Mouse (Mus musculus) embryonic stem cell, embryonic (primary cell): Measurements from ENCODE around the gene Atxn2l.

Experiments
- CTCF ChIA-PET, 4 experiments: fragments of 300-600 bp in 2 of 4; fragments of 350-600 bp in 2 of 4; sonication (Branson Sonifier 250); formaldehyde crosslinking; loops; one replicate each; lab custom pipeline; 2022; ENCODE audit warnings: inconsistent platforms in 2 of 4; lab: Charles Lee
- POLR2A ChIA-PET, 4 experiments: fragments of 300-600 bp in 2 of 4; fragments of 350-600 bp in 2 of 4; sonication (Branson Sonifier 250); formaldehyde crosslinking; loops; one replicate each; lab custom pipeline; 2022; ENCODE audit warnings: antibody characterized with exemption in 4 of 4, inconsistent platforms in 1 of 4; lab: Charles Lee

Atxn2l gene

GRCm38 (mm10) chr7:126473470-126474086, 29.7 kb downstream of the Atxn2l start:
- POLR2A ChIA-PET: interaction anchor here in 3 of 4 experiments (0.7 to 7.2 kb wide), 13 partner anchors 9 to 96 kb away, joined by 3 to 62 read pairs (median 11); partner anchors contain the start of genes Atp2a1 (in 1 of the 3), Eif3c (in 1 of the 3), Rabep2 (in 1 of the 3) and Spns1 (in 1 of the 3)
- CTCF ChIA-PET: interaction anchor here in 1 of 4 experiments (3.6 kb wide), 1 partner anchor 74 kb away, joined by 13 read pairs; no protein-coding TSS in a partner anchor

GRCm38 (mm10) chr7:126472713-126473112, 30.5 kb downstream of the Atxn2l start:
- ChIA-PET CTCF (no interaction called here), POLR2A (interaction anchor here in 2 of 4 experiments (0.7 to 7.2 kb wide), 6 partner anchors 8 to 45 kb away, joined by 3 to 62 read pairs (median 20); partner anchors contain the start of gene Atp2a1 (in 1 of the 2))

- ChIA-PET CTCF (interaction anchor here in 1 of 4 experiments (0.8 kb wide), 1 partner anchor 73 kb away, joined by 3 read pairs; no protein-coding TSS in a partner anchor), POLR2A (interaction anchor here in 2 of 4 experiments (0.7 to 7.2 kb wide), 6 partner anchors 7 to 45 kb away, joined by 3 to 62 read pairs (median 20); partner anchors contain the start of gene Atp2a1 (in 1 of the 2))
Measured at GRCm38 (mm10) chr7:126472306-126472705, 30.9 kb downstream of the Atxn2l start.

GRCm38 (mm10) chr7:126471853-126472252, 31.4 kb downstream of the Atxn2l start:
- CTCF ChIA-PET: interaction anchor here in 1 of 4 experiments (0.8 kb wide), 1 partner anchor 73 kb away, joined by 3 read pairs; no protein-coding TSS in a partner anchor
- POLR2A ChIA-PET: interaction anchor here in 2 of 4 experiments (2.3 to 7.2 kb wide), 3 partner anchors 8 to 30 kb away, joined by 7 to 62 read pairs (median 61); partner anchors contain the start of gene Atp2a1 (in 1 of the 2)

GRCm38 (mm10) chr7:126471361-126471760, 31.9 kb downstream of the Atxn2l start:
- POLR2A ChIA-PET: interaction anchor here in 1 of 4 experiments (2.3 to 7.2 kb wide), 2 partner anchors 8 to 11 kb away, joined by 7 to 62 read pairs; partner anchors contain the start of gene Atp2a1
- CTCF ChIA-PET: interaction anchor here in 1 of 4 experiments (0.8 kb wide), 1 partner anchor 72 kb away, joined by 3 read pairs; no protein-coding TSS in a partner anchor

- ChIA-PET POLR2A (no interaction called here), CTCF (no interaction called here)
Measured at GRCm38 (mm10) chr7:126470077-126470476, 33.2 kb downstream of the Atxn2l start.

GRCm38 (mm10) chr7:126467834-126468627, 35.2 kb downstream of the Atxn2l start:
- ChIA-PET CTCF (interaction anchor here (0.6 to 1.8 kb wide), 22 partner anchors 7 to 232 kb away, joined by 3 to 13 read pairs (median 4); partner anchors contain the start of genes Nfatc2ip (in 1 of the 4), Sh2b1 (in 1 of the 4) and Spns1 (in 1 of the 4)), POLR2A (interaction anchor here in 2 of 4 experiments (0.7 to 2.0 kb wide), 10 partner anchors 10 to 196 kb away, joined by 3 to 7 read pairs (median 4); no protein-coding TSS in a partner anchor)

GRCm38 (mm10) chr7:126467271-126467670, 36.0 kb downstream of the Atxn2l start:
- POLR2A ChIA-PET: interaction anchor here in 2 of 4 experiments (0.7 to 7.6 kb wide), 15 partner anchors 8 to 195 kb away, joined by 3 to 62 read pairs (median 4); partner anchors contain the start of genes Sh2b1 (in 1 of the 2) and Tufm (in 1 of the 2)
- CTCF ChIA-PET: interaction anchor here (0.6 to 1.8 kb wide), 23 partner anchors 8 to 233 kb away, joined by 3 to 13 read pairs (median 3); partner anchors contain the start of genes Nfatc2ip (in 1 of the 4), Sh2b1 (in 1 of the 4) and Spns1 (in 1 of the 4)

GRCm38 (mm10) chr7:126466707-126467106, 36.5 kb downstream of the Atxn2l start:
- ChIA-PET POLR2A (interaction anchor here in 3 of 4 experiments (0.6 to 7.6 kb wide), 18 partner anchors 8 to 158 kb away, joined by 3 to 62 read pairs (median 4); partner anchors contain the start of genes Sh2b1 (in 3 of the 3) and Tufm (in 1 of the 3)), CTCF (interaction anchor here (0.5 to 1.8 kb wide), 24 partner anchors 9 to 143 kb away, joined by 3 to 8 read pairs (median 3); partner anchors contain the start of genes Nfatc2ip (in 1 of the 4), Sh2b1 (in 1 of the 4), Spns1 (in 1 of the 4) and Tufm (in 1 of the 4))

- POLR2A ChIA-PET: interaction anchor here (0.6 to 7.6 kb wide), 25 partner anchors 8 to 158 kb away, joined by 3 to 62 read pairs (median 4); partner anchors contain the start of genes Sh2b1 (in 3 of the 4), Eif3c (in 1 of the 4) and Tufm (in 1 of the 4)
- CTCF ChIA-PET: interaction anchor here (0.5 to 1.8 kb wide), 20 partner anchors 9 to 136 kb away, joined by 3 to 9 read pairs (median 4); partner anchors contain the start of genes Nfatc2ip (in 1 of the 4), Sh2b1 (in 1 of the 4) and Tufm (in 1 of the 4)
Measured at GRCm38 (mm10) chr7:126466116-126466515, 37.1 kb downstream of the Atxn2l start.

GRCm38 (mm10) chr7:126465246-126466030, 37.8 kb downstream of the Atxn2l start:
- CTCF ChIA-PET: interaction anchor here (0.5 to 1.5 kb wide), 17 partner anchors 12 to 243 kb away, joined by 3 to 9 read pairs (median 3); partner anchors contain the start of gene Tufm (in 1 of the 4)
- POLR2A ChIA-PET: interaction anchor here (0.6 to 7.6 kb wide), 22 partner anchors 9 to 325 kb away, joined by 3 to 62 read pairs (median 4); partner anchors contain the start of genes Sh2b1 (in 4 of the 4), Eif3c (in 1 of the 4) and Spns1 (in 1 of the 4)

GRCm38 (mm10) chr7:126464836-126465235, 38.4 kb downstream of the Atxn2l start:
- ChIA-PET POLR2A (interaction anchor here (0.6 to 7.6 kb wide), 14 partner anchors 10 to 149 kb away, joined by 3 to 62 read pairs (median 4); partner anchors contain the start of genes Sh2b1 (in 3 of the 4), Eif3c (in 1 of the 4) and Spns1 (in 1 of the 4)), CTCF (interaction anchor here in 3 of 4 experiments (0.5 to 1.1 kb wide), 3 partner anchors 29 to 244 kb away, joined by 3 to 6 read pairs (median 4); no protein-coding TSS in a partner anchor)

- ChIA-PET POLR2A (interaction anchor here in 3 of 4 experiments (1.0 to 7.6 kb wide), 7 partner anchors 10 to 150 kb away, joined by 3 to 62 read pairs (median 4); partner anchors contain the start of genes Sh2b1 (in 2 of the 3) and Eif3c (in 1 of the 3)), CTCF (no interaction called here)
Measured at GRCm38 (mm10) chr7:126464121-126464520, 39.1 kb downstream of the Atxn2l start.

GRCm38 (mm10) chr7:126463547-126463946, 39.7 kb downstream of the Atxn2l start:
- ChIA-PET CTCF (no interaction called here), POLR2A (interaction anchor here in 3 of 4 experiments (1.0 to 7.6 kb wide), 6 partner anchors 11 to 150 kb away, joined by 3 to 62 read pairs (median 4); partner anchors contain the start of gene Sh2b1 (in 2 of the 3))

GRCm38 (mm10) chr7:126463004-126463403, 40.2 kb downstream of the Atxn2l start, which contains the start of gene Atp2a1:
Gene Atp2a1 (minus strand): TSS chr7:126463108.
- CTCF ChIA-PET: no interaction called here

More at GRCm38 (mm10) chr7:126463004-126463403, 40.2 kb downstream of the Atxn2l start, which contains the start of gene Atp2a1:
- POLR2A ChIA-PET: interaction anchor here in 3 of 4 experiments (0.5 to 7.6 kb wide), 10 partner anchors 10 to 83 kb away, joined by 3 to 62 read pairs (median 4); partner anchors contain the start of gene Sh2b1 (in 3 of the 3)
